Mouse (Mus musculus) stomach, postnatal 0 days (tissue): ENCODE measurements around the gene Pik3cd.

Experiments
- CTCF ChIP-seq: IDR thresholded peaks from 2 replicates; pipeline ENCODE4 v1.5.1; 2016; ENCODE audit warnings: antibody characterized with exemption, low read depth, mild to moderate bottlenecking, moderate library complexity
- EP300 ChIP-seq: optimal IDR thresholded peaks from 2 replicates; pipeline ENCODE3; 2016; ENCODE audit warnings: antibody characterized with exemption

DNA sequence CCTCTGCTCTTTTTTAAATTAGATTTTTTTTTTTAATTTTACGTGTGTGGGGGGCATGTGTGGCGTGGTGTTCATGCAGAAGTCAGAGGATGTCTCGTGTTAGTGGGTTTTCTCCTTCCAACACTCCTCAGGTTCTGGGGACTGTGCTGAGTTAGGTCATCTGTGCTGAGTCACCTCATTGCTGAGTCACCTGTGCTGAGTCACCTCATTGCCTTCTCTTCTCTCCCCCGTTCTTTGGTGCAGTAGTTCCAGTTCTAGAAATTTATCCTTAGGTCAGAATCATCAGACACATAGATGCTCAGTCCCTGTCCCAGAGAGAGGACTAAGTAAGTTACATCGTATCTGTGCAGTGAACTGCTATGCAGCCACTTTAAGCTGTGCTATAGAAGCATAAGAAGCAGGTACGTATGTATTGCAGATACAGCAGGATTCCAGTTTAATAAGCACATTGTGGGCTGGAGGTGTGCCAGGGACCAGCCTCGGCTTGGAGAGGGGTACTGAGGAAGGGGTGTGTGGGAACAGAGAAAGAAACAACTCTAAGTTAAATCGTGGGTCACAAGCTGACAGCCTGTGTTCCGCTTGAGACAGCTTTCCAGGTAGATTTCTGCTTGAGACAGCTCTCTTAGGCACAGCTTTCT is 69.6 kb downstream of the Pik3cd start:
- TF ChIP-seq CTCF (no peak), EP300 (no peak)
